Mouse (Mus musculus) kidney, adult 2 months (tissue): Measurements from ENCODE around the gene Prr5l. TPM values are rescaled to one million over a fixed set of nuclear protein-coding genes. Genes with fewer than 3 reads are reported as not detected.

ENCODE experiments used
- DNase-seq: peaks from one replicate; pipeline ENCODE4 v3.0.0; 2021
- H3K27ac ChIP-seq: fragments of 200-500 bp; 2 replicates; pipeline ENCODE4 v1.5.1; 2012; ENCODE audit warnings: low read depth, low read length, control low read depth, inconsistent platforms; ENCODE audit not compliant: insufficient read depth
- H3K27me3 ChIP-seq: fragments of 200-500 bp; replicated peaks from 2 replicates; pipeline ENCODE4 v1.6.1; 2012; ENCODE audit warnings: mild to moderate bottlenecking, moderate library complexity, low read length, inconsistent platforms; ENCODE audit not compliant: control insufficient read depth, insufficient read depth
- H3K36me3 ChIP-seq: fragments of 200-500 bp; 2 replicates; pipeline ENCODE4 v1.6.1; 2012; ENCODE audit warnings: mild to moderate bottlenecking, moderate library complexity, low read length, inconsistent platforms; ENCODE audit not compliant: control insufficient read depth, insufficient read depth
- H3K4me1 ChIP-seq: fragments of 200-500 bp; 2 replicates; pipeline ENCODE4 v1.6.1; 2011; ENCODE audit warnings: low read length; ENCODE audit not compliant: control insufficient read depth, insufficient read depth
- H3K4me3 ChIP-seq: fragments of 200-500 bp; 2 replicates; pipeline ENCODE4 v1.5.1; 2011; ENCODE audit warnings: mild to moderate bottlenecking, low read depth, low read length, control low read depth; ENCODE audit not compliant: insufficient read depth
- CTCF ChIP-seq: fragments of 200-500 bp; conservative IDR thresholded peaks from 2 replicates; pipeline ENCODE4 v1.5.1; 2011; ENCODE audit warnings: low read depth, mild to moderate bottlenecking, control low read depth, low read length, moderate library complexity, mixed read lengths; ENCODE audit not compliant: insufficient read depth, insufficient read length
- POLR2A ChIP-seq: fragments of 200-500 bp; IDR thresholded peaks from one replicate; pipeline ENCODE4 v1.6.1; 2011; ENCODE audit warnings: low read depth, low read length, control low read depth
- WGBS: fragments of 180-500 bp; shearing (Covaris S2); methylation state at CpG from one replicate; pipeline ENCODE4 v1.1.7; 2018; 5-methylcytosine and 5-hydroxymethylcytosine counted together
- polyA plus RNA-seq: library from polyadenylated mRNA; depleted of rRNA; stranded (reverse); fragments of >200 nt; gene quantifications from 2 replicates; pipeline ENCODE4 v1.2.3, GENCODE M21; 2012

The Prr5l gene
- polyA plus RNA-seq, 1 experiment: 7.5 TPM

DNA sequence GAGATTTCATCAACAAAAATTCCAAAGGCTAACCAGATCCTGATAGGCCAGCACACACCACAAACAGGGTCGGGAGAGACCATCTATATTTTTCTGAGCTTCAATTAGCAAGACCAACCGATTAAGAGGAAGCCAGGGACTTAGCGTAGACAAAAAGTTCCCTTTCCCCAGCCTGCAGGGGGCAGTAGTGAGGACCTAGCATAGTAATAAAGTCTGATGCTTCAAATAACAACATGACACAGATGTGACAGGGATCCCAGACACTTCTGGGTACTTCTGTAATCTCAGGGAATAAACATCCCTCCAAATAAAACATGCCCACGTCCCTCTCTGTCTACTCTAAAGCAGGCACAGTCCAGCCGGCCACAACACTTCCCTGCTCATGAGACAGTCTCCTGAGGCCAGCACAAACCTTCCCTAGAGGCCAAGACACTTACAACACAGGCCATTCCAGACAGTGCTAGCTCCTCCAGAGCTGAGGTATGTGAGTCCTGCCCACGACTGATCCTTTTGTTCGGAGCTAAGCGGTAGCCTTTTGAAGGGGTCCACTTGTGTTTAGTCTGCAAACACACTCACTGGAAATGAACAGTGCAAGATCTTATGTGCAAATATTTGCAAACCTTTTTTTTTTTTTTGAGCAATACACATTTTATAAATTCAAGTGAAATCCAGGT is 167.0 kb downstream of the Prr5l start:
- no peak for TF ChIP-seq POLR2A
- peak; percentile 53 for TF ChIP-seq CTCF
- Histone ChIP-seq H3K4me3 (no peak overlapping the region), H3K27me3 (no peaks in the 10 kb centered on the region), H3K27ac (no peak overlapping the region), H3K4me1 (no peaks in the 10 kb centered on the region), H3K36me3 (no peaks in the 10 kb centered on the region)
- WGBS: 85% methylated on average over 8 of the region's 8 CpGs
- DNase-seq: peak; percentile 41

DNA sequence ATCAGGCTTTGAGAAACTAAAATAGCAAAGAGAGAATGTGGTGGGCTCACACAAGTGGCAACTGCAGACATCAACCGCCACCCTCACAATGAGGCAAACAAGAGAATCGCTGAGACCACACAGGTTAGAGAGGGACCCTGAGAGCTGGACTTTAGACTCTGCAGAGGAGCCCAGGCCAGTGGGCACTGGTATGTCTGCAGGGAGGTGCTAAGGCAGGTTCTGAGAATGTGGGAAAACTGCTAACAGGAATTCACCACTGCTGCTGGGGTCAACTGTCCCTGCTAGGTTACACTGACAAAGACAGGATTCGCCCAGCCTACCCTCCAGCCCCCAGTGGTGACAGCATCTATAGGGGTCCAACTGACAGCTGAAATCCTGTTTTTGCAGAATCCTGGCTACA is 171.2 kb downstream of the Prr5l start:
- DNase-seq: no peak
- no peak overlapping the region for H3K27ac ChIP-seq
- no peaks in the 10 kb centered on the region for H3K4me1 ChIP-seq
- no peaks in the 10 kb centered on the region for H3K36me3 ChIP-seq
- WGBS: 72% methylated on average over 3 of the region's 3 CpGs
- no peak for TF ChIP-seq POLR2A
- no peak for TF ChIP-seq CTCF
- no peaks in the 10 kb centered on the region for H3K27me3 ChIP-seq
- H3K4me3 ChIP-seq: no peak overlapping the region

DNA sequence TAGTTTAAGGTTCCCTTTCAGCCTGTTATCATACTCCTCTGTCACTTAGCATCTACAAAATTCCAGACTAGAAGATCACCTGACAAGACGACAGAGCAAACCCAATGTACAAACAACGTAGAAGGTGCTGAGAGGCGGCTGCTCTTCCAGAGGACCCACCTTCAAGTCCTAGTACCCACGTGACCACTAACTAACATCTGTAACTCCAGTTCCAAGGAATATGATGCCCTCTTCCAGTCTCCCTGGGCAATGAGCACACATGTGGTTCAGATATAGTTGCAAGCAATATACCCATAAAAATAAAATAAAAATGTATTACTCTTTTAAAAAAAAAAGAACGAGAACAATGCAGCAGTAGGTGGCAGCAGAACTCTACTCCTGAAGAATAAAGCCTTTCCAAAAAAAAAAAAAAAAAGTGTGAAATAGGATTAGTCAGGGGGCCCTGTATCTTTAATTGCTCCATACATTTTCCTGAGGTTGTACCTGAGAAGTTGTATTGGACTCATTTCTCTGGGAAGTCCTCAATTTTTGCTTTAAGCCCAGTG is 176.8 kb downstream of the Prr5l start:
- Histone ChIP-seq H3K4me3 (no peak overlapping the region), H3K27me3 (no peaks in the 10 kb centered on the region), H3K4me1 (no peaks in the 10 kb centered on the region), H3K27ac (no peak overlapping the region), H3K36me3 (no peaks in the 10 kb centered on the region)
- 51% methylated on average over 5 of the region's 5 CpGs for WGBS
- DNase-seq: no peak
- no peak for TF ChIP-seq POLR2A
- TF ChIP-seq CTCF: no peak

DNA sequence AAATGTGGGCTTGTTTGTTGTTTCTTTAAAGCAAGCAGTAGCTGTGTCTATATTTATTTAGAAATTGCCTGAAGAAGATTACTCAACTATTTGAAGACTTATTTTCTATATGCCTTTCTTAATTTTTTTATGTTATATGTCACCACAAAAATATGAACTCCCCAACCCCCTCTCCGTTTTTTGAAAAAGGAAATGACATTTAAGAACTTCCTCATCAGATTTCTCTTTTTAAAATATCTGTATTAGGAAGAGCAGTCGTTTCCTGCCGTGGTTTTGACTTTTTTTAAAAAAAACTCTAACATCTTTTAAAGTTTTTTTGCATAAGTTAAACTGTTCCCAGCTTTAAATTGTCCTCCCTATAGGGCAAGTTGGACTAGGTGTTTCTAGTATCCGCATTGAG is 183.5 kb downstream of the Prr5l start:
- no peaks in the 10 kb centered on the region for H3K27me3 ChIP-seq
- no peak for TF ChIP-seq POLR2A
- TF ChIP-seq CTCF: no peak
- no peak overlapping the region for H3K27ac ChIP-seq
- no peak overlapping the region for H3K4me3 ChIP-seq
- H3K4me1 ChIP-seq: no peaks in the 10 kb centered on the region
- 69% methylated on average over 4 of the region's 4 CpGs for WGBS
- no peak for DNase-seq
- peaks cover 2% of the 10 kb centered on the region; the same call in 1 of the 2 replicates for H3K36me3 ChIP-seq

- Histone ChIP-seq H3K4me3 (no peak overlapping the region), H3K36me3 (peaks cover 2% of the 10 kb centered on the region), H3K27ac (no peak overlapping the region), H3K4me1 (0 out of 2 replicates have a peak, but pooled peaks cover 2% of the 10 kb centered on the region), H3K27me3 (no peaks in the 10 kb centered on the region)
- DNase-seq: no peak
- WGBS: 84% methylated on average over 7 of the region's 7 CpGs
- TF ChIP-seq POLR2A (no peak), CTCF (no peak)
These were observed 187.2 kb downstream of the Prr5l start for GRCm38 (mm10) chr2:101695584-101695983.

- Histone ChIP-seq H3K27ac (no peak overlapping the region), H3K4me3 (no peak overlapping the region), H3K27me3 (no peaks in the 10 kb centered on the region), H3K36me3 (peaks cover 4% of the 10 kb centered on the region), H3K4me1 (0 out of 2 replicates have a peak, but pooled peaks cover 2% of the 10 kb centered on the region)
- peak; percentile 43 for DNase-seq
- TF ChIP-seq POLR2A (no peak), CTCF (0 out of 2 replicates have a peak, but pooled peaks have one; percentile 13)
- 45% methylated on average over 5 of the region's 5 CpGs for WGBS
These were observed 189.1 kb downstream of the Prr5l start for GRCm38 (mm10) chr2:101693577-101694215.

- DNase-seq: no peak
- H3K4me3 ChIP-seq: no peak overlapping the region
- 60% methylated on average over 4 of the region's 4 CpGs for WGBS
- 0 out of 2 replicates have a peak, but pooled peaks cover 2% of the 10 kb centered on the region for H3K4me1 ChIP-seq
- H3K27me3 ChIP-seq: no peaks in the 10 kb centered on the region
- TF ChIP-seq POLR2A (no peak), CTCF (no peak)
- peaks cover 4% of the 10 kb centered on the region for H3K36me3 ChIP-seq
- H3K27ac ChIP-seq: no peak overlapping the region
These were observed 189.8 kb downstream of the Prr5l start for GRCm38 (mm10) chr2:101693043-101693442.
